Mouse (Mus musculus) liver, embryonic 16.5 days (tissue): ENCODE measurements around the gene Rhox4f. TPM values are rescaled to one million over a fixed set of nuclear protein-coding genes. Genes with fewer than 3 reads are reported as not detected.
"Not testable (repeated sequence)": the region's sequence is repeated elsewhere in the genome, so short reads cannot be mapped to it uniquely, and the experiment has no call there.

Experiments
- ATAC-seq: fragments of 200-750 bp; cut with Nextera tagmentation; 2 replicates; pipeline ENCODE4 v1.8.0; 2017; ENCODE audit warnings: low read depth, mild to moderate bottlenecking, moderate number of reproducible peaks, moderate library complexity
- H3K27ac ChIP-seq: fragments of 300-500 bp; sonication (generic); 2 replicates; pipeline ENCODE4 v1.5.1; 2014; ENCODE audit warnings: mild to moderate bottlenecking, low read length
- H3K27me3 ChIP-seq: fragments of 300-500 bp; sonication (generic); 2 replicates; pipeline ENCODE4 v1.6.1; 2014; ENCODE audit warnings: low read depth, low read length, mixed read lengths; ENCODE audit not compliant: control insufficient read depth, insufficient read depth
- H3K36me3 ChIP-seq: fragments of 300-500 bp; sonication (generic); 2 replicates; pipeline ENCODE4 v1.6.1; 2014; ENCODE audit warnings: mild to moderate bottlenecking; ENCODE audit not compliant: control insufficient read depth, insufficient read depth
- H3K4me1 ChIP-seq: fragments of 300-500 bp; sonication (generic); 2 replicates; pipeline ENCODE4 v1.6.1; 2014; ENCODE audit warnings: low read depth, low read length, mixed read lengths; ENCODE audit not compliant: control insufficient read depth
- H3K4me2 ChIP-seq: fragments of 300-500 bp; sonication (generic); 2 replicates; pipeline ENCODE4 v1.6.1; 2014; ENCODE audit warnings: low read depth, low read length, mixed read lengths
- H3K4me3 ChIP-seq: fragments of 300-500 bp; sonication (generic); 2 replicates; pipeline ENCODE4 v1.5.1; 2014; ENCODE audit warnings: low read depth, mild to moderate bottlenecking, low read length
- H3K9ac ChIP-seq: fragments of 300-500 bp; sonication (generic); 2 replicates; pipeline ENCODE4 v1.6.1; 2014; ENCODE audit warnings: low read depth, low read length
- H3K9me3 ChIP-seq: fragments of 300-500 bp; sonication (generic); replicated peaks from 2 replicates; pipeline ENCODE4 v1.6.1; 2016; ENCODE audit warnings: low read length; ENCODE audit not compliant: control insufficient read depth
- WGBS: fragments of 180-500 bp; shearing (Covaris S2); extraction: QIAGEN DNeasy Blood & Tissue Kit; methylation state at CpG from one replicate; pipeline ENCODE4 v1.1.7; 2014; ENCODE audit not compliant: insufficient replicate concordance; 5-methylcytosine and 5-hydroxymethylcytosine counted together
- polyA plus RNA-seq: library from polyadenylated mRNA; unstranded; fragments of >200 nt; fragmentation: Nextera tagmentation; extraction: Ambion mirVana; gene quantifications from 2 replicates; pipeline ENCODE4 v1.2.1, GENCODE M21; 2015

The Rhox4f gene
- polyA plus RNA-seq, result not detected in 2 replicates

DNA sequence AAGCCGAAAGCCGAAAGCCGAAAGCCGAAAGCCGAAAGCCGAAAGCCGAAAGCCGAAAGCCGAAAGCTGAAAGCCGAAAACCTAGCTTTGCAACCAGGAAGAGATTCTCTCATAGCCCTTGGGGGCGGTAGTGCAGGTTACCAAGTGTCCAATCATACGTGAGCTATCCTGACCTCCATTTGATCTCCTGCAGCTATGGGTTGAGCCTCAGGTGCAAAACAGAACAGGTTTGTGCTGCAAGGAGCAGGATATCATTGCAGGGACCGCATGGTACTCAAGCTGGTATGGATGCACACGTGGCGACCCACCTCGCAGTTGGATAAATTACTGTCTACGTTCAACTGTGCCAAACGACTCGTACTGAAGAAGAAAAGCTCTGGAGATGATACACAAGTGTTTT lies at the start of gene Rhox4f:
Rhox4f (minus strand) TSS at position 101 of the 400 bp plus-strand sequence.
- not testable (repeated sequence) for H3K9ac ChIP-seq, H3K4me1 ChIP-seq, ATAC-seq, H3K9me3 ChIP-seq, H3K4me2 ChIP-seq, H3K27me3 ChIP-seq, H3K36me3 ChIP-seq, H3K27ac ChIP-seq, H3K4me3 ChIP-seq
- 81% methylated on average over 15 of the region's 19 CpGs for WGBS

GRCm38 (mm10) chrX:37651227-37651626 lies 43.7 kb upstream of the Rhox4f start, which contains the start of gene Rhox4g:
Gene Rhox4g, minus strand, starts transcription at chrX:37651327.
- H3K27me3 ChIP-seq, H3K4me2 ChIP-seq, H3K9me3 ChIP-seq, H3K9ac ChIP-seq, H3K27ac ChIP-seq, H3K4me1 ChIP-seq, ATAC-seq, H3K4me3 ChIP-seq, H3K36me3 ChIP-seq: not testable (repeated sequence)
- 80% methylated on average over 16 of the region's 20 CpGs for WGBS

GRCm38 (mm10) chrX:37643370-37643769 lies 35.9 kb upstream of the Rhox4f start, which contains the start of gene Rhox2g:
Gene Rhox2g, minus strand, starts transcription at chrX:37643470.
- not testable (repeated sequence) for H3K4me2 ChIP-seq, H3K4me1 ChIP-seq, H3K4me3 ChIP-seq, H3K36me3 ChIP-seq, ATAC-seq, H3K9ac ChIP-seq, H3K27ac ChIP-seq, H3K9me3 ChIP-seq, H3K27me3 ChIP-seq
- 60% methylated on average over 6 of the region's 6 CpGs for WGBS

- not testable (repeated sequence) for H3K4me1 ChIP-seq, H3K27me3 ChIP-seq, H3K4me3 ChIP-seq, H3K4me2 ChIP-seq, ATAC-seq, H3K36me3 ChIP-seq, H3K27ac ChIP-seq, H3K9me3 ChIP-seq, H3K9ac ChIP-seq
- 72% methylated on average over 2 of the region's 2 CpGs for WGBS
Observed at GRCm38 (mm10) chrX:37628512-37628911, 21.0 kb upstream of the Rhox4f start, which contains the start of gene Rhox3g. Gene Rhox3g, minus strand, starts transcription at chrX:37628612.

DNA sequence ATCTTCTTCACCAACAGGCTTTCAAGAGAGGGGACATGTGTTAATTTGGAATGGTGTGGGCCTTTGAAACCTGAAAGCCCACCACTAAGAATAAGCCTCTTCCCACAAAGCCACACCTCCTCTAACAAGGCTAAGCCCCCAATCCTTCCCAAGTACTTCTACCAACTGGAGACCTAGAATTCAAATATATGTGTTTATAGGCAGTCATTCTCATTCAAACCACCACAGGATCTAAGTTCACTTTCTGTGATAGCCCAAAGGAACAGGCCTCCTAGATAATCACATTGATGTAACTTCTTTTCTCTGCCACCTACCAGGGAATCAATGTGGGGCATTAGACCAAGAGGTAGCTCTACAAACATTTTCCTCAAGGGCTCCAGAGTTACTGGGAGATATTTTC lies 26.8 kb downstream of the Rhox4f start, which contains the start of gene Rhox3f:
Rhox3f (plus strand) TSS at position 301 of the 400 bp plus-strand sequence.
- H3K4me2 ChIP-seq, H3K27me3 ChIP-seq, H3K9me3 ChIP-seq, H3K9ac ChIP-seq, H3K36me3 ChIP-seq, H3K4me3 ChIP-seq, H3K4me1 ChIP-seq, ATAC-seq, H3K27ac ChIP-seq: not testable (repeated sequence)

- H3K4me2 ChIP-seq, H3K27me3 ChIP-seq, ATAC-seq, H3K4me1 ChIP-seq, H3K9me3 ChIP-seq, H3K4me3 ChIP-seq, H3K27ac ChIP-seq, H3K36me3 ChIP-seq, H3K9ac ChIP-seq: not testable (repeated sequence)
- WGBS, result 50% methylated on average over 2 of the region's 2 CpGs
Observed at GRCm38 (mm10) chrX:37572638-37573037, 34.9 kb downstream of the Rhox4f start.

DNA sequence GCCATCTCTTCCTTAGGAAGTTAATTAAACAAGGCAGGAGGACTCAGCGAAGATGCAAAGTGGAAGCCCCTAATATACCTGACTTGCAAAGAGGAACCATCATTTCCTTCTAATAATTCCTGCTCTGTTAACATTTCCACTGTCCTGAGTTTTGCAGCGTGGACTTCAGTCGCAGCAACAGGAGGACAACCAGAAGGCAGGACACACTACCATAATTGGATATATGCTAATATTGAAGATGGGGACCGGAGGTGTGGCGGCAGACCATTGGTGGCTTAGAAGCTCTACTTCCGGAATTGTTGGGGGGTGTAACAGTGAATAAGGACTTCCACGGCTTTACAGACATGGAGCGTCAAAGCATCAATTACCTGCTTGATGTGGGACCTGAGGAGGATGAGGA lies 36.4 kb downstream of the Rhox4f start, which contains the start of gene Rhox2f:
Rhox2f (plus strand) TSS at position 301 of the 400 bp plus-strand sequence.
- H3K4me2 ChIP-seq, H3K9ac ChIP-seq, H3K36me3 ChIP-seq, H3K27ac ChIP-seq, H3K4me1 ChIP-seq, H3K4me3 ChIP-seq, H3K27me3 ChIP-seq, ATAC-seq, H3K9me3 ChIP-seq: not testable (repeated sequence)
- 78% methylated on average over 5 of the region's 8 CpGs for WGBS

DNA sequence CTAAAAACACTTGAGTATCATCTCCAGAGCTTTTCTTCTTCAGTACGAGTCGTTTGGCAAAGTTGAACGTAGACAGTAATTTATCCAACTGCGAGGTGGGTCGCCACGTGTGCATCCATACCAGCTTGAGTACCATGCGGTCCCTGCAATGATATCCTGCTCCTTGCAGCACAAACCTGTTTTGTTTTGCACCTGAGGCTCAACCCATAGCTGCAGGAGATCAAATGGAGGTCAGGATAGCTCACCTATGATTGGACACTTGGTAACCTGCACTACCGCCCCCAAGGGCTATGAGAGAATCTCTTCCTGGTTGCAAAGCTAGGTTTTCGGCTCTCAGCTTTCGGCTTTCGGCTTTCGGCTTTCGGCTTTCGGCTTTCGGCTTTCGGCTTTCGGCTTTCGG lies 50.4 kb downstream of the Rhox4f start, which contains the start of gene Rhox4e:
Rhox4e (plus strand) TSS at position 301 of the 400 bp plus-strand sequence.
- WGBS, result 98% methylated on average over 7 of the region's 18 CpGs
- not testable (repeated sequence) for H3K36me3 ChIP-seq, H3K27me3 ChIP-seq, H3K9me3 ChIP-seq, H3K4me1 ChIP-seq, ATAC-seq, H3K9ac ChIP-seq, H3K4me2 ChIP-seq, H3K27ac ChIP-seq, H3K4me3 ChIP-seq
